Mouse (Mus musculus): ENCODE results near the gene Ppp4r1.

DNA sequence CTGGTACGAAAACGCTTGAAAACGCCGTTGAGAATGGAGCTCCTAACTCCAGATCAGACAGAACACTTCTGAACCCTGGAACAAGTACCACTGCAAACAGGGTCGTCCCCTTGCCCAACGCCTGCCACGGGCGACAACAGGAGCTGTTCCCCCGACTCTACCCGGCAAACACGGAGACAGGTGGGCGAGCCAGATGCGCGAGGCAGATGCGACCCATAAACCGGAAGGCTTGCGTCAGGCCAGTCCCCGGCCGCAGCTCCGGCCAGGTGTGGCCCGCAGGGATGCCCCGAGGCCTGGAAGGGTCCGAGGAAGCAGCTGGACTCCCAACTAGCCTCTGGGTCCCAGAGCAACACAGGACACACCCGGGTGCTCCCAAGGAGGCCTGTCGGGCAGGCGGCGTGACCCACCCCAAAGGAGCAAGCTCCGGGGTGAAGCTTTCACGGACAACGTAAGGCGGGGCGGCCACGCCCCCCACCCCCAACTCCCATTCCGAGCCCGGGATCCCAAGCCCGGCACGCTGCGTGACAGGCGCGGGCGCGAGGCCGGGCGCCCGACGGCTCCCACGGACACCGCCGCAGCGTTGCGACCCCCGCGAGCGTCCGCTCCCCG is 101.8 kb downstream of the Ppp4r1 start:
- TF ChIP-seq CTCF (IDR thresholded peaks at IDR 0.05; ENCODE audit: insufficient read depth, low read depth, low read length) (no peak), POLR2A (IDR thresholded peaks at IDR 0.05; ENCODE audit: insufficient read depth, low read depth, low read length) (no peak)
